Mouse (Mus musculus) heart, embryonic 16.5 days (tissue): ENCODE measurements around the gene Mapk10. TPM values are rescaled to one million over a fixed set of nuclear protein-coding genes. Genes with fewer than 3 reads are reported as not detected.

Source experiments
- ATAC-seq: fragments of 200-750 bp; cut with Nextera tagmentation; replicated peaks from 2 replicates; pipeline ENCODE4 v1.8.0; 2017; ENCODE audit warnings: moderate number of reproducible peaks; ENCODE audit not compliant: insufficient read depth, low FRiP score; ENCODE audit errors: extremely low read depth
- H3K27ac ChIP-seq: fragments of 300-500 bp; sonication (generic); 2 replicates; pipeline ENCODE4 v1.5.1; 2014; ENCODE audit warnings: mild to moderate bottlenecking, low read length, control low read depth, moderate library complexity
- H3K27me3 ChIP-seq: fragments of 300-500 bp; sonication (generic); 2 replicates; pipeline ENCODE4 v1.6.1; 2014; ENCODE audit warnings: low read length, mixed read lengths; ENCODE audit not compliant: control insufficient read depth, insufficient read depth
- H3K36me3 ChIP-seq: fragments of 300-500 bp; sonication (generic); 2 replicates; pipeline ENCODE4 v1.6.1; 2014; ENCODE audit not compliant: control insufficient read depth, insufficient read depth
- H3K4me1 ChIP-seq: fragments of 300-500 bp; sonication (generic); 2 replicates; pipeline ENCODE4 v1.6.1; 2014; ENCODE audit warnings: low read length, mixed read lengths; ENCODE audit not compliant: control insufficient read depth, insufficient read depth
- H3K4me2 ChIP-seq: fragments of 300-500 bp; sonication (generic); 2 replicates; pipeline ENCODE4 v1.6.1; 2014; ENCODE audit warnings: low read depth, mild to moderate bottlenecking, control low read depth, low read length
- H3K4me3 ChIP-seq: fragments of 300-500 bp; sonication (generic); 2 replicates; pipeline ENCODE4 v1.5.1; 2014; ENCODE audit warnings: mild to moderate bottlenecking, control low read depth, low read length
- H3K9ac ChIP-seq: fragments of 300-500 bp; sonication (generic); 2 replicates; pipeline ENCODE4 v1.6.1; 2014; ENCODE audit warnings: low read length, control low read depth
- H3K9me3 ChIP-seq: fragments of 300-500 bp; sonication (generic); replicated peaks from 2 replicates; pipeline ENCODE4 v1.6.1; 2016; ENCODE audit warnings: low read length; ENCODE audit not compliant: control insufficient read depth
- WGBS: fragments of 180-500 bp; shearing (Covaris S2); extraction: QIAGEN DNeasy Blood & Tissue Kit; methylation state at CpG from one replicate; pipeline ENCODE4 v1.1.7; 2014; 5-methylcytosine and 5-hydroxymethylcytosine counted together
- polyA plus RNA-seq: library from polyadenylated mRNA; unstranded; fragments of >200 nt; fragmentation: Nextera tagmentation; extraction: Ambion mirVana; gene quantifications from 2 replicates; pipeline ENCODE4 v1.2.1, GENCODE M21; 2015

Gene Mapk10
- polyA plus RNA-seq, 1 experiment from 2014 or later = 3.6 TPM

DNA sequence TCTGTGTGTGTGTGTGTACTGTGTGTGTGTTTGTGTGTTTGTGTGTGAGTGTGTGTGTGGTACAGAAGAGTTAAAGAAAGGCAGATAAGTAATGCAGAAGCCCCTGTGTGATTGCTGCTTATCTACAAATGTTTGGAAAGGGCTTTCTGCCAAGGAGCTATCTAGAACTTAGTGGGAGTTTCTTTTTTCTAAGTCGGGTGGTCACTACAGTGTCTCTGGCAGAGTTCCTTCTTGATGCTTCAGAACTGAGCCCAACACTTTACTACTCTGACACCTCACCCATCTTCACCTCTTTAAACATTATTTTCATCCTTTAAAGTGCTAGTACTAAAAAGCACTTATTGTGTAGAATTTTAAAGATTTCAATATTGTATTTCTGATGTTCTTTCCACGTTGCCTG is 232.8 kb downstream of the Mapk10 start:
- no peak for ATAC-seq
- H3K9me3 ChIP-seq = no peaks in the 10 kb centered on the region
- 36% methylated on average over 2 of the region's 2 CpGs for WGBS

DNA sequence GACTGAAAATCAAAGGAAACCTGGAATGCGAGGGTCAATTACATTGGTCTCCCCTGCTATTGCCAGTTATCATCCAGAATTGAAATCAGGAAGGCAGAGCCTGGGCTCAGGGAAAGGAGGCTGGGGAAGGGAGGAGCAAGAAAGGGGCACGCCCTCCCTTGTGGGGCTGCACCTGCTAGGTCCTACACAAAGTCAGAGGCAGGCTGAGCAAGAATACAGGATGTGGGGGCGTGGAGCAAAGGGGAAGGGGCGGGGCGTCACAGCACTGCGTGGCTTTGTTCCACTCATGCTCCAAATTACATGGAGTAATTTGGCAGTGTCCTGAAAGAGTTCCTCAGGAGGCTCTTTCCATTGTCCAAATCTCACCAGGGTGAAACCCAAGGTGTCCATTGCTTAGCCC is 234.0 kb downstream of the Mapk10 start:
- no peaks in the 10 kb centered on the region for H3K9me3 ChIP-seq
- 58% methylated on average over 6 of the region's 6 CpGs for whole genome bisulfite sequencing
- H3K4me2 ChIP-seq = no peak overlapping the region
- H3K27me3 ChIP-seq = no peaks in the 10 kb centered on the region
- no peaks in the 10 kb centered on the region for H3K36me3 ChIP-seq
- no peak overlapping the region for H3K9ac ChIP-seq
- no peak overlapping the region for H3K27ac ChIP-seq
- no peak for ATAC-seq
- no peaks in the 10 kb centered on the region for H3K4me1 ChIP-seq
- H3K4me3 ChIP-seq = no peak overlapping the region

More for the DNA sequence above, 232.8 kb downstream of the Mapk10 start:
- no peaks in the 10 kb centered on the region for H3K36me3 ChIP-seq
- H3K9ac ChIP-seq = no peak overlapping the region
- no peaks in the 10 kb centered on the region for H3K4me1 ChIP-seq
- no peak overlapping the region for H3K4me2 ChIP-seq
- no peak overlapping the region for H3K4me3 ChIP-seq
- no peak overlapping the region for H3K27ac ChIP-seq
- no peaks in the 10 kb centered on the region for H3K27me3 ChIP-seq

DNA sequence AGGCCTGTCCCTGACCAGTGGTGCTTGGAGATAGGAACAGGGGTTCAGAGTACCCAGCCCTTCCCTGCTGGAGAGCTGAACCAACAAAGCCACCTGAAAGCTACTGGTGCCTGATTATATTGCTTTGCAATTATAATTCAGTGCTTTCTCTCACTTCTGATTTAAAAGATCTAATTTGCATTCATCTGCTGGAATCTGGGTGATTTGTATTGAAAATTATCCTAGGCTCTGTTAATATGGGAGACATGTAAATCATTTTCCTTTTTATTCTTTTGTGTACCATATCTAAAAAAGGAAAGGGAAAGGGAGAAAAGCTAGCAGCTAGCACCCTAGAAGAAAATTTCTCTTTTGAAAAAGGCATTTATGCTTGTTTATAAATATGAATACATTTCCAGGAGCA is 234.6 kb downstream of the Mapk10 start:
- no peak for ATAC-seq
- H3K4me2 ChIP-seq = no peak overlapping the region
- no peaks in the 10 kb centered on the region for H3K4me1 ChIP-seq
- H3K27me3 ChIP-seq = no peaks in the 10 kb centered on the region
- no peak overlapping the region for H3K27ac ChIP-seq
- no peaks in the 10 kb centered on the region for H3K9me3 ChIP-seq
- H3K4me3 ChIP-seq = no peak overlapping the region
- no peak overlapping the region for H3K9ac ChIP-seq
- no peaks in the 10 kb centered on the region for H3K36me3 ChIP-seq

DNA sequence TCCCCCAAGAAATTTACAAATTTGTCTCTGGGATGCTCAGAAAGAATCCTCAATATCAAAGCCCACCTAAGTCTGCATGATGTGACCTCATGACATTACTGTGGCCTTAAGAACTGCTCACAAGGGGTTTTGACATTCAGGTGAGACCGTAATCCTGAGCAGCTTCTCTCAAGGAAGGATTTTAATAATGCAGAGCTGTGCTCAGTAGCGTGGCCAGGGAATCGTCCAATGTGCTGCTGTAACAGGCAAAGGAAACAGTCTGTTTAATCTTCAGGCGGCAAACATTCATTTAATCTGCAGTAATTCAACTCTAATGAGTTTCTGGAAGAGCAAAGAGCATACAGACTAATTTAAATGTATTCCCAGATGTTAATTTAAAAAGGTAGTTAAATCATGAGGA is 236.7 kb downstream of the Mapk10 start:
- H3K27ac ChIP-seq = no peak overlapping the region
- ATAC-seq = no peak
- 74% methylated on average over 4 of the region's 4 CpGs for WGBS
- no peaks in the 10 kb centered on the region for H3K4me1 ChIP-seq
- H3K36me3 ChIP-seq = no peaks in the 10 kb centered on the region
- no peaks in the 10 kb centered on the region for H3K9me3 ChIP-seq
- no peak overlapping the region for H3K4me3 ChIP-seq
- no peak overlapping the region for H3K9ac ChIP-seq
- no peaks in the 10 kb centered on the region for H3K27me3 ChIP-seq
- no peak overlapping the region for H3K4me2 ChIP-seq

DNA sequence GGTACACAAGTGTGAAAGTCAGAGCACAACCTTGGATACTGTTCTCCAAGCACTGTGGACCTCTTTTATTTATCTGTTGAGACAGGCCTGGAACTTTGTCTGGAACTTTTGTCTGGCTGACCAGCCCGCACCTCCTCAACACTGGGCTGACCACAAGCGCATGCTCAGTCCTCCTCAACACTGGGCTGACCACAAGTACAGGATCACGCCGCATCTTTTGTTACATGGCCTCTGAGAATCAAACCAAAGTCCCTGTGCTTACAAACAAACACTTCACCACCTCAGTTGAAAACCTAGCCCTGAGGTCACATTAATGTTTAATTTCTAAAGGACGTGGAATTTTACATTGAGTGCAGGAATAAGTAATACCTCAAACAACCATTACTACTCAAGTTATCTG is 246.7 kb downstream of the Mapk10 start:
- Histone ChIP-seq H3K4me1 (no peaks in the 10 kb centered on the region), H3K27ac (no peak overlapping the region), H3K9ac (no peak overlapping the region), H3K4me3 (no peak overlapping the region), H3K4me2 (no peak overlapping the region), H3K27me3 (no peaks in the 10 kb centered on the region), H3K9me3 (0 out of 2 replicates have a peak, but pooled peaks cover 4% of the 10 kb centered on the region), H3K36me3 (no peaks in the 10 kb centered on the region)
- WGBS = 87% methylated on average over 5 of the region's 5 CpGs
- ATAC-seq = no peak

DNA sequence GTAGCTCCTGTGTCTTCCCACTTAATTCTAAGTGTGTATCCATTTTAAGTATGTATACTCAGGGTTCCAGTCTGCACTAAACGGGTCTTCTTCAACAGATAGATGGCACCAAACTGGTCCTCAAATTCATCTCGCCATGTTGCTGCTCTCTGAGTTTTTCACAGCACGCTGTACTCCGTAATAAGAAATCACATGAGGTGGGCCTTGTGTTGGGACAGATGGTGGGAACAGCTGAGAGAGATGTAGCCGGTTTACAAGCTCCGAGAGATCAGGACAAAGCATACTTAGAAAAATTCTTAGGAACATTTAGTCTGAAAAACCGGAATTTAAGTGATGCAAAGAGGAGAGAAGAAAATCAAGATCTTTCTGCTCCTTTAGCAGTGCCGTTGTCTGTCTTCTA is 257.7 kb downstream of the Mapk10 start:
- no peak for ATAC-seq
- no peak overlapping the region for H3K27ac ChIP-seq
- H3K4me3 ChIP-seq = no peak overlapping the region
- no peaks in the 10 kb centered on the region for H3K27me3 ChIP-seq
- H3K9ac ChIP-seq = no peak overlapping the region
- no peaks in the 10 kb centered on the region for H3K9me3 ChIP-seq
- 86% methylated on average over 8 of the region's 8 CpGs for WGBS
- H3K4me1 ChIP-seq = no peaks in the 10 kb centered on the region
- H3K36me3 ChIP-seq = no peaks in the 10 kb centered on the region
- no peak overlapping the region for H3K4me2 ChIP-seq

DNA sequence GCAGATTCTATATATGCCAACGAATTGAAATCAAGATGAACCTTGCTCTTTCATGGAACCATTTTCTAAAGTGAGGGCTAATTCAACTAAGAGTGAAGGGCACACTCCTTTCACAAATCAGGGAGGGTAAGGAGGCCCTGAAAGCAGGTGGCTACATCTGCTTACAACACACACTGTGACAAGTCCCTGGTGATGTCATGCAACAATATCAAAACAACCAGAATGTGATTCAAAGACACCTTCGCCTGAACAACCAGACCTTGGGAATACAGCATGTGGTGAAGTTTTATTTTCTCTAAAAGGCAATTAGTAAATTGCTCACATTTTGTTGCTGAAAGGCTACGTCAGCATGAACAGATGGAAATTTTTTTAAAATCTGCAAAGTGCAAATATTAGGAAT is 258.2 kb downstream of the Mapk10 start:
- Histone ChIP-seq H3K4me2 (no peak overlapping the region), H3K27ac (no peak overlapping the region), H3K9me3 (no peaks in the 10 kb centered on the region), H3K4me3 (no peak overlapping the region), H3K4me1 (no peaks in the 10 kb centered on the region), H3K36me3 (no peaks in the 10 kb centered on the region), H3K27me3 (no peaks in the 10 kb centered on the region), H3K9ac (no peak overlapping the region)
- WGBS = 73% methylated on average over 3 of the region's 3 CpGs
- ATAC-seq = no peak

DNA sequence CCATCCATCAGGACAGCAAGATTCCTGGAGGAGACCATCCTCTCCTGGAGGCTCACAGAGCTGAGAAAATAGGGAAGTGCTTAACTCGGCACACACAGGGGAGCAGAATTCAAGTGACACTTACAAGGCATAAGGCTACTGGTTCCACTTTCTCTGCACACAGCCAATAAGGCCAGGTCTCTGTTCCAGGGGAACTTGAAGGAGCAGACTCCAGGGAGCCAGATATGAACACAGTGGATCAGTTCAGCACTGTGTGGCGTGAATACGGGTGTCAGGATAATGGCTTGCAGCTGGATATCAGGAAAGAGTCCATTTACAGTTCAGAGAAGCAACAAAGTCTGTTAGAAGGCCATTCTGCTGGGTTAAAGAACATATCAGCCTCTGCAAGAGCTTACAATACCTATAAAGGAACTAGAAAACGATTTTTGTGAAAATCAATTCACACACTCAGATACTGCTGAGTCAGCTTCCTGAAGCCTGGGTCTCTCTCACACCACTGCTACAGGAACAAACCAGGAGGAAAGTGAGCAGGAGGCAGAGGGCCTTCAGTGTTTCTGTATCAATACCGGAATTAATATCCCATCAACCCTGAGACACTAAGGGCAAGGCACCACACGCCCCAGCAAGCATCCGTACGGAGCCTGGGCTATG is 263.9 kb downstream of the Mapk10 start:
- Histone ChIP-seq H3K4me2 (peak overlapping the region; percentile 19; the same call in 1 of the 2 replicates), H3K27me3 (no peaks in the 10 kb centered on the region), H3K9me3 (0 out of 2 replicates have a peak, but pooled peaks cover 4% of the 10 kb centered on the region), H3K4me1 (no peaks in the 10 kb centered on the region), H3K9ac (no peak overlapping the region), H3K4me3 (no peak overlapping the region), H3K27ac (peak overlapping the region; percentile 23; the same call in 1 of the 2 replicates), H3K36me3 (no peaks in the 10 kb centered on the region)
- ATAC-seq = peak; percentile 55
- WGBS = 57% methylated on average over 8 of the region's 8 CpGs

DNA sequence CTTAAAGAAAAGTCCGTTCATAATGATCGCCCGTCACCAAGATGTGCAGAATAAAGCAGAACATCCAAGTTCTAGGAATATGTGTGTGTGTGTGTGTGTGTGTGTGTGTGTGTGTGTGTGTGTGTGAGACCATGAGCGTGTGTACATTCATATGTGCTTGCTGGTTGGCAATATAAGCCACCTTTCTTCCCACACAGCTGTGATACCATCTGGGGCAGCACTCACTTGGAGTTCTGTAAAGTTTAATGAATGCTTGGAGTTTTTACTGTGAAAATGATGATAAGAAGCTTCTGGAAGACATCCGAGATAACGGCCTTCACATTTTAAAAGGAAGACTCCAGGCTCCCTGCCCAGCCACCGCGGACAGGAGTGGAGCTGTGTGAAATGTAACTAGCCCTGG is 264.5 kb downstream of the Mapk10 start:
- 62% methylated on average over 8 of the region's 8 CpGs for WGBS
- H3K36me3 ChIP-seq = no peaks in the 10 kb centered on the region
- H3K9me3 ChIP-seq = 0 out of 2 replicates have a peak, but pooled peaks cover 4% of the 10 kb centered on the region
- peak overlapping the region; percentile 19; the same call in 1 of the 2 replicates for H3K4me2 ChIP-seq
- ATAC-seq = no peak
- no peaks in the 10 kb centered on the region for H3K27me3 ChIP-seq
- no peak overlapping the region for H3K4me3 ChIP-seq
- no peaks in the 10 kb centered on the region for H3K4me1 ChIP-seq
- no peak overlapping the region for H3K9ac ChIP-seq
- peak overlapping the region; percentile 23; the same call in 1 of the 2 replicates for H3K27ac ChIP-seq
